Mouse (Mus musculus): Measurements from ENCODE around the gene Mettl15. TPM values are rescaled to one million over a fixed set of nuclear protein-coding genes. Genes with fewer than 3 reads are reported as not detected.

Mettl15 gene
- polyA plus RNA-seq, 1 experiment = 0.12 TPM

- Histone ChIP-seq H3K36me3 (ENCODE audit: control insufficient read depth) (no peaks in the 10 kb centered on the region), H3K27me3 (ENCODE audit: control insufficient read depth) (no peaks in the 10 kb centered on the region), H3K4me3 (replicated peaks) (no peak overlapping the region), H3K4me1 (ENCODE audit: control insufficient read depth) (no peaks in the 10 kb centered on the region), H3K9me3 (ENCODE audit: control insufficient read depth, low read length) (no peaks in the 10 kb centered on the region; the same call in 1 of the 2 replicates)
- no peak for TF ChIP-seq TAL1 (IDR thresholded peaks at IDR 0.05; ENCODE audit: low read length)
- no peak for TF ChIP-seq GATA1 (IDR thresholded peaks at IDR 0.05; ENCODE audit: low read length)
Measured at GRCm38 (mm10) chr2:109140330-109140729, 140.2 kb downstream of the Mettl15 start.

- Histone ChIP-seq H3K4me1 (ENCODE audit: control insufficient read depth) (no peaks in the 10 kb centered on the region), H3K9me3 (ENCODE audit: control insufficient read depth, low read length) (no peaks in the 10 kb centered on the region), H3K4me3 (replicated peaks) (no peak overlapping the region), H3K27me3 (ENCODE audit: control insufficient read depth) (no peaks in the 10 kb centered on the region), H3K36me3 (ENCODE audit: control insufficient read depth) (no peaks in the 10 kb centered on the region)
- TF ChIP-seq GATA1 (IDR thresholded peaks at IDR 0.05; ENCODE audit: low read length) (no peak), TAL1 (IDR thresholded peaks at IDR 0.05; ENCODE audit: low read length) (no peak)
Measured at GRCm38 (mm10) chr2:109137276-109137675, 143.3 kb downstream of the Mettl15 start.

GRCm38 (mm10) chr2:109130718-109131117, 149.8 kb downstream of the Mettl15 start:
- Histone ChIP-seq H3K9me3 (ENCODE audit: control insufficient read depth, low read length) (no peaks in the 10 kb centered on the region), H3K4me3 (replicated peaks) (no peak overlapping the region), H3K4me1 (ENCODE audit: control insufficient read depth) (no peaks in the 10 kb centered on the region), H3K36me3 (ENCODE audit: control insufficient read depth) (no peaks in the 10 kb centered on the region), H3K27me3 (ENCODE audit: control insufficient read depth) (no peaks in the 10 kb centered on the region)
- no peak for TF ChIP-seq TAL1 (IDR thresholded peaks at IDR 0.05; ENCODE audit: low read length)
- no peak for TF ChIP-seq GATA1 (IDR thresholded peaks at IDR 0.05; ENCODE audit: low read length)

GRCm38 (mm10) chr2:109129921-109130320, 150.6 kb downstream of the Mettl15 start:
- Histone ChIP-seq H3K4me1 (ENCODE audit: control insufficient read depth) (no peaks in the 10 kb centered on the region), H3K4me3 (replicated peaks) (no peak overlapping the region), H3K27me3 (ENCODE audit: control insufficient read depth) (no peaks in the 10 kb centered on the region), H3K36me3 (ENCODE audit: control insufficient read depth) (no peaks in the 10 kb centered on the region), H3K9me3 (ENCODE audit: control insufficient read depth, low read length) (no peaks in the 10 kb centered on the region)
- TF ChIP-seq GATA1 (IDR thresholded peaks at IDR 0.05; ENCODE audit: low read length) (no peak), TAL1 (IDR thresholded peaks at IDR 0.05; ENCODE audit: low read length) (no peak)

- TF ChIP-seq GATA1 (IDR thresholded peaks at IDR 0.05; ENCODE audit: low read length) (no peak), TAL1 (IDR thresholded peaks at IDR 0.05; ENCODE audit: low read length) (no peak)
- H3K4me1 ChIP-seq (ENCODE audit: control insufficient read depth) = no peaks in the 10 kb centered on the region
- H3K36me3 ChIP-seq (ENCODE audit: control insufficient read depth) = no peaks in the 10 kb centered on the region
- peaks cover 11% of the 10 kb centered on the region for H3K9me3 ChIP-seq (ENCODE audit: control insufficient read depth, low read length)
- H3K27me3 ChIP-seq (ENCODE audit: control insufficient read depth) = no peaks in the 10 kb centered on the region
- H3K4me3 ChIP-seq (replicated peaks) = no peak overlapping the region
Measured at GRCm38 (mm10) chr2:109105773-109106484, 174.6 kb downstream of the Mettl15 start.

- H3K9me3 ChIP-seq (ENCODE audit: control insufficient read depth, low read length) = no peaks in the 10 kb centered on the region; the same call in 1 of the 2 replicates
- H3K4me3 ChIP-seq (replicated peaks) = no peak overlapping the region
- no peak for TF ChIP-seq GATA1 (IDR thresholded peaks at IDR 0.05; ENCODE audit: low read length)
- TF ChIP-seq TAL1 (IDR thresholded peaks at IDR 0.05; ENCODE audit: low read length) = no peak
Measured at GRCm38 (mm10) chr2:109049686-109050085, 230.9 kb downstream of the Mettl15 start.

More at GRCm38 (mm10) chr2:109049686-109050085, 230.9 kb downstream of the Mettl15 start:
- Histone ChIP-seq H3K4me1 (ENCODE audit: control insufficient read depth) (no peaks in the 10 kb centered on the region), H3K27me3 (ENCODE audit: control insufficient read depth) (no peaks in the 10 kb centered on the region), H3K36me3 (ENCODE audit: control insufficient read depth) (no peaks in the 10 kb centered on the region)

Other genes with a start within 250 kb of the Mettl15 start
- gene Kif18a, start within 50 bp of the Mettl15 start, polyA plus RNA-seq (2012) = 0.23 and 0.39 TPM in 2 replicates

Data from erythroblast, embryonic 14.5 days (primary cell).